ENCODE assay signal across 14 mouse cellular contexts in genomic region chr9:122173405-122174233, GRCm38 (mm10). TPM values are rescaled to one million over a fixed set of nuclear protein-coding genes. Genes with fewer than 3 reads are reported as not detected.
A peak's percentile ranks its signal among the peaks of the same experiment; 100 is the strongest.
DNase-seq lines count a peak whose midpoint lies in the region; ATAC-seq and TF ChIP-seq lines count a peak whose summit lies in the region.
"Had no signal": no experiment of that assay in that cellular context is flagged by ENCODE, and none has a peak within 500 bp of the region (broad histone marks: within the 10 kb centered on the region; RNA-seq: fewer than 3 reads in every experiment).

No protein-coding gene starts in this region.

- peaks cover 37% of the 10 kb centered on the region for H3K4me1 ChIP-seq in heart, adult 2 months (ENCODE audit: control insufficient read depth, insufficient read depth, low read length)
- peaks cover 9% of the 10 kb centered on the region for H3K4me1 ChIP-seq in heart, embryonic 11.5 days (ENCODE audit: control insufficient read depth, insufficient read depth, low read length)
- H3K4me1 ChIP-seq: lung, embryonic 15.5 days had no signal

- peak overlapping the region; percentile 52 for H3K27ac ChIP-seq in heart, adult 2 months
- no peak overlapping the region for H3K27ac ChIP-seq in heart, embryonic 11.5 days (ENCODE audit: low read depth, low read length)
- H3K27ac ChIP-seq: forebrain, embryonic 10.5 days; midbrain, embryonic 13.5 days had no signal

- DNase-seq in heart, adult 2 months: peak in 1 of 2 experiments; percentile 64
- peak; percentile 19 for DNase-seq in 3134 (ENCODE audit: extremely low read depth, insufficient read length, low spot score)
- peak; percentile 40 for DNase-seq in Muller cell, postnatal 12 days (ENCODE audit: inconsistent ontology term)
- peak; percentile 75 for DNase-seq in kidney, adult 18-20 months
- DNase-seq in lung, postnatal 25 days (ENCODE audit: low spot score): no peak
- no peak for DNase-seq in lung, adult 18-20 months
- DNase-seq: spleen, adult 18-20 months; thymus, postnatal 25 days had no signal

- H3K9me3 ChIP-seq in heart, embryonic 11.5 days (replicated peaks; ENCODE audit: control insufficient read depth, low read length): no peaks in the 10 kb centered on the region
- H3K9me3 ChIP-seq: forebrain, embryonic 10.5 days; lung, embryonic 15.5 days; midbrain, embryonic 13.5 days had no signal

- 35% methylated on average over 9 of the region's 9 CpGs for WGBS in heart, adult 2 months
- WGBS in heart, embryonic 11.5 days (ENCODE audit: insufficient replicate concordance): 71% methylated on average over 9 of the region's 9 CpGs

- peak; percentile 39; the same call in 1 of the 2 replicates for TF ChIP-seq EP300 in heart, adult 2 months (IDR thresholded peaks at IDR 0.05; ENCODE audit: insufficient read depth, low read depth, low read length)

- no peaks in the 10 kb centered on the region for H3K27me3 ChIP-seq in heart, adult 2 months (ENCODE audit: control insufficient read depth, insufficient read depth, low read length)
- H3K27me3 ChIP-seq in heart, embryonic 11.5 days (ENCODE audit: control insufficient read depth, insufficient read depth, low read length): no peaks in the 10 kb centered on the region
- H3K27me3 ChIP-seq: lung, embryonic 15.5 days; midbrain, embryonic 13.5 days had no signal

- no peak overlapping the region for H3K4me2 ChIP-seq in heart, embryonic 11.5 days
- H3K4me2 ChIP-seq: lung, embryonic 15.5 days; midbrain, embryonic 13.5 days had no signal

- peaks cover 8% of the 10 kb centered on the region for H3K36me3 ChIP-seq in heart, adult 2 months (ENCODE audit: control insufficient read depth, insufficient read depth, low read length)
- H3K36me3 ChIP-seq in heart, embryonic 11.5 days (ENCODE audit: control insufficient read depth, insufficient read depth, low read length): no peaks in the 10 kb centered on the region

- intact Hi-C loops in heart, adult 2 months (cut with DNase I): loop anchor here (5.0 kb wide), 1 partner anchor 36 kb away; no protein-coding TSS in a partner anchor

- no peaks in the 10 kb centered on the region for H3K79me2 ChIP-seq in heart, adult 2 months (replicated peaks; ENCODE audit: control insufficient read depth, insufficient read depth, low read length)

- TF ChIP-seq CTCF in heart, adult 2 months (IDR thresholded peaks at IDR 0.05): no peak

- H3K9ac ChIP-seq in heart, adult 2 months (ENCODE audit: low read depth, low read length): no peak overlapping the region
- H3K9ac ChIP-seq in heart, embryonic 11.5 days (ENCODE audit: low read depth, low read length): no peak overlapping the region
- H3K9ac ChIP-seq: lung, embryonic 15.5 days; midbrain, embryonic 13.5 days had no signal

- no peak for TF ChIP-seq POLR2A in heart, adult 2 months (IDR thresholded peaks at IDR 0.05; ENCODE audit: insufficient read depth, low read depth, low read length)

- no peak for ATAC-seq in heart, embryonic 11.5 days (replicated peaks; ENCODE audit: insufficient number of reproducible peaks, low FRiP score, low TSS enrichment)
- no peak for ATAC-seq in monocyte, adult 5-6 weeks (replicated peaks; ENCODE audit: insufficient number of reproducible peaks, low FRiP score, low TSS enrichment, poor library complexity, severe bottlenecking)
- ATAC-seq: intestine, postnatal 0 days; midbrain, embryonic 13.5 days had no signal

- no peak overlapping the region for H3K4me3 ChIP-seq in heart, adult 2 months
- no peak overlapping the region for H3K4me3 ChIP-seq in heart, embryonic 11.5 days (ENCODE audit: low read depth, low read length)
- H3K4me3 ChIP-seq: forebrain, embryonic 10.5 days; lung, embryonic 15.5 days; midbrain, embryonic 13.5 days had no signal

RNA-seq across cellular contexts. Expression of gene Snrk, which starts 56.6 kb away (rescaled TPM):
- 100 to 1,000 TPM; 142 to 163 TPM for total RNA-seq in heart, adult 2 months (2021)
- 68.0 and 89.8 TPM in 2 replicates for polyA plus RNA-seq in heart, adult 2 months (2012; rRNA removed)
- polyA plus RNA-seq in heart, embryonic 11.5 days (2014; fragmentation: Nextera tagmentation; extraction: Ambion mirVana): 30.6 and 32.9 TPM in 2 replicates
- total RNA-seq in monocyte, adult 5-6 weeks (2017): 72.7 to 80.3 TPM (median 79.6 TPM) in 3 replicates

Comparison
In these comparisons a context has a peak if more than half of its experiments do, and no peak if none do; other contexts are left out.
1. DNase-seq: peak in 3134 (single experiment), Muller cell, postnatal 12 days (single experiment) and kidney, adult 18-20 months (single experiment); none in lung, postnatal 25 days (single experiment) and lung, adult 18-20 months (0 of 2).